Mouse (Mus musculus) cortical plate, adult 2 months (tissue): ENCODE measurements at regions not wholly inside any gene's neighbourhood (a gene's known extent, or its start where the extent isn't known, plus 50 kb on each side); places are given as distances from the start of the nearest gene placed in this dataset.
A peak's percentile ranks its signal among the peaks of the same experiment; 100 is the strongest.

Experiments
- H3K27ac ChIP-seq: fragments of 200-500 bp; 2 replicates; pipeline ENCODE4 v1.5.1; 2012; ENCODE audit warnings: low read length, control low read depth, inconsistent platforms; ENCODE audit not compliant: insufficient read depth
- H3K4me1 ChIP-seq: fragments of 200-500 bp; 2 replicates; pipeline ENCODE4 v1.6.1; 2011; ENCODE audit warnings: low read length; ENCODE audit not compliant: control insufficient read depth, insufficient read depth
- H3K4me3 ChIP-seq: fragments of 200-500 bp; 2 replicates; pipeline ENCODE4 v1.5.1; 2011; ENCODE audit warnings: mild to moderate bottlenecking, low read length, control low read depth; ENCODE audit not compliant: insufficient read depth
- CTCF ChIP-seq: fragments of 200-500 bp; IDR thresholded peaks from 2 replicates; pipeline ENCODE4 v1.5.1; 2011; ENCODE audit warnings: mild to moderate bottlenecking, control low read depth, low read length; ENCODE audit not compliant: insufficient read depth; ENCODE audit errors: extremely low read depth
- POLR2A ChIP-seq: fragments of 200-500 bp; IDR thresholded peaks from 2 replicates; pipeline ENCODE4 v1.6.1; 2011; ENCODE audit warnings: mild to moderate bottlenecking, low read length, control low read depth; ENCODE audit not compliant: insufficient read depth; ENCODE audit errors: extremely low read depth

- no peak for TF ChIP-seq POLR2A
- TF ChIP-seq CTCF, result no peak
- no peak overlapping the region for H3K27ac ChIP-seq
- H3K4me1 ChIP-seq, result no peaks in the 10 kb centered on the region
- H3K4me3 ChIP-seq, result no peak overlapping the region
Observed at GRCm38 (mm10) chr2:51452816-51453215, 174.5 kb upstream of the Tas2r134 start.

GRCm38 (mm10) chr2:51448121-51448520 lies 179.2 kb upstream of the Tas2r134 start:
- Histone ChIP-seq H3K4me3 (no peak overlapping the region), H3K4me1 (no peaks in the 10 kb centered on the region), H3K27ac (no peak overlapping the region)
- TF ChIP-seq CTCF, result no peak
- no peak for TF ChIP-seq POLR2A

GRCm38 (mm10) chr2:51447616-51448015 lies 179.7 kb upstream of the Tas2r134 start:
- Histone ChIP-seq H3K27ac (no peak overlapping the region), H3K4me3 (no peak overlapping the region), H3K4me1 (no peaks in the 10 kb centered on the region)
- TF ChIP-seq CTCF (no peak), POLR2A (no peak)

- no peak overlapping the region for H3K27ac ChIP-seq
- TF ChIP-seq POLR2A, result no peak
- TF ChIP-seq CTCF, result no peak
- no peaks in the 10 kb centered on the region for H3K4me1 ChIP-seq
- no peak overlapping the region for H3K4me3 ChIP-seq
Observed at GRCm38 (mm10) chr2:51444386-51445080, 182.8 kb upstream of the Tas2r134 start.

- Histone ChIP-seq H3K4me1 (no peaks in the 10 kb centered on the region), H3K4me3 (no peak overlapping the region), H3K27ac (no peak overlapping the region)
- TF ChIP-seq CTCF (no peak), POLR2A (no peak)
Observed at GRCm38 (mm10) chr2:51443946-51444345, 183.4 kb upstream of the Tas2r134 start.

GRCm38 (mm10) chr2:51439047-51439446 lies 188.3 kb upstream of the Tas2r134 start:
- Histone ChIP-seq H3K27ac (no peak overlapping the region), H3K4me1 (no peaks in the 10 kb centered on the region), H3K4me3 (no peak overlapping the region)
- TF ChIP-seq CTCF, result no peak
- no peak for TF ChIP-seq POLR2A

- TF ChIP-seq CTCF (peak; percentile 31; the same call in 1 of the 2 replicates), POLR2A (no peak)
- H3K4me3 ChIP-seq, result no peak overlapping the region
- no peak overlapping the region for H3K27ac ChIP-seq
- H3K4me1 ChIP-seq, result no peaks in the 10 kb centered on the region
Observed at GRCm38 (mm10) chr2:51436590-51436989, 190.7 kb upstream of the Tas2r134 start.

GRCm38 (mm10) chr2:51431564-51431963 lies 195.7 kb upstream of the Tas2r134 start:
- TF ChIP-seq POLR2A, result no peak
- TF ChIP-seq CTCF, result no peak
- no peaks in the 10 kb centered on the region for H3K4me1 ChIP-seq
- no peak overlapping the region for H3K27ac ChIP-seq

GRCm38 (mm10) chr2:51429716-51430115 lies 197.6 kb upstream of the Tas2r134 start:
- H3K27ac ChIP-seq, result no peak overlapping the region
- TF ChIP-seq POLR2A (no peak), CTCF (no peak)

More at GRCm38 (mm10) chr2:51431564-51431963, 195.7 kb upstream of the Tas2r134 start:
- no peak overlapping the region for H3K4me3 ChIP-seq

GRCm38 (mm10) chr2:51422442-51422841 lies 204.9 kb upstream of the Tas2r134 start:
- TF ChIP-seq POLR2A (no peak), CTCF (no peak)
- Histone ChIP-seq H3K4me1 (no peaks in the 10 kb centered on the region), H3K27ac (no peak overlapping the region), H3K4me3 (no peak overlapping the region)

More at GRCm38 (mm10) chr2:51429716-51430115, 197.6 kb upstream of the Tas2r134 start:
- no peaks in the 10 kb centered on the region for H3K4me1 ChIP-seq
- no peak overlapping the region for H3K4me3 ChIP-seq
